Mouse (Mus musculus): ENCODE results near the gene Zc3h10.
"Not testable (repeated sequence)": the region's sequence is repeated elsewhere in the genome, so short reads cannot be mapped to it uniquely, and the experiment has no call there.

Gene Zc3h10

DNA sequence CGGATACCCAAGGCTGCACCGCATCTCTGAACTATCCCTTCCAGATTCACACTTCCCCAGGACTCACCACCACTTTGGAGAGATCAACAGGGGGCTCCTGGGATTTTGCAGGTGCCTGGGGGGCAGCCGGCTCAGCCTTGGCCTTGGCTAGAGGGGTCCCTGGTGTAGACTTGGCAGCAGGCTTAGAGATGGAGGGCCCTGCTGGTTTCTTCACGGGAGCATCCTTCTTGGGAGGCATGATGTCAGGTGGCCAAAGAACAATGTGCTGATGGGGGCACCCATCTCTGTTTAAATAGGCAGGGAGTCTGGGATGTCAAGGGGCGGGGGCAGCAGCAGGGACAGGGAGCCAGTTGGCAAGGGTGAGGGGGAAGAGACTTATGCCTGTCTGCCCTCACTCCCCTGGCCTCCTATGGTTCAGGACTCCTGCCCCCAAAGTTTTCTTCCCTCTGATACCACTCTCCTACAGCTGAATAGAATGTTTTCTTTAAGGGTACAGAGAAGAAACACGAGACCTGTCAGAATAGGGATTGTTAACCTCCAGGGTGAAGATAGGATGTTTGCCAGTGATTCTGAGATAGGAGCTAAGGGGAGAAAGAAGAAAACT, 50.3 kb downstream of the Zc3h10 start:
- no peak for DNase-seq (ENCODE audit: low read depth, low spot score)

- DNase-seq (ENCODE audit: low read depth, low spot score): no peak
Observed at GRCm38 (mm10) chr10:128496509-128497077, 51.0 kb downstream of the Zc3h10 start.

DNA sequence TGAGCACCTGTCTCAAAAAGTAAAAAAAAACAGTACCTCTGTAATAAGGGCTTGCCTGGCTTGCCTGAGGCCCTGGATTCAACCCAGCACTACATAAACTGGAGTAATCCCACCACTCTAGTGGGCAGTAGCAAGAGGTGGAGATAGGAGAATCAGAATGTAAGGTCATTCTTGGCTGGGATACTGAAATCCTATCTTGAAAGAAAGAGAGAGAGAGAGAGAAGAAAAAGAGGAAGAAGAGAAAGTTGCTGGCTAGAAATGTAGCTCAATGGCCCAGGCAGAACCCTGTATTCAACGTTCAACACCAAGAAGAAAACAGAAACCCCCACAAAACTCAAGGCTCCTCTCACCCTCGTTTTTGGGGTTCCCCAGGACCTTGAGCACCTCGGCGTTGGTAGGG, 51.7 kb downstream of the Zc3h10 start:
- no peak for DNase-seq (ENCODE audit: low read depth, low spot score)

- no peak for DNase-seq (ENCODE audit: low read depth, low spot score)
Observed at GRCm38 (mm10) chr10:128495270-128495669, 52.3 kb downstream of the Zc3h10 start.

DNA sequence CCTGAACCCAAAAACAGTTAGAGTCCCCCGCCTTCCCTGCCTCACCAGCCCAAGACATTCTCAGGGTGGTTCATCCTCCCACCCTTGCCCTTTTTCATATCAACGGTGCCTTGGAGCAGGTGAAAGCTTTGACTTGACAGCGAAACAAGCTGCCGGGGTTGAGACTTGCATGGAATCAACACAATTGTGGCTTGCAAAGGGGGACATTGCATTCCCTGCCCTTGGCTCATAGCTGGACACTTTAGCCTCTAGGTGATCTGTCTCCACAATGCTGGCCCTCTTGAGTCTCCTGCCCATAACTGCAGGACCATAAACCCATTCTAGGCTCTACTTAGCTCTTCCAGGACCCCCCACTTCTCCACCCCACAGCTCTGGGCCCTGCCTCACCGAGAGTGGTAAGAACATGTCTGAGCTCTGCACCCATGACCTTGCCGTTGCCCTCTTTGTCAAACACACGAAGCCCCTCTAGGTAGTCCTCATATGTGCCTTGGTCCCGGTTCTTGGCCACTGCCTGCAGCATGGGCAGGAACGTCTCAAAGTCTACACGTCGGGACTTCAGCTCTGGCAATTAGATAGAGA, 52.8 kb downstream of the Zc3h10 start:
- no peak for DNase-seq (ENCODE audit: low read depth, low spot score)

GRCm38 (mm10) chr10:128493695-128494666, 53.6 kb downstream of the Zc3h10 start, which contains the start of gene Myl6:
Myl6 (minus strand) TSS chr10:128494145.
- peak; percentile 99 for DNase-seq (ENCODE audit: low read depth, low spot score)

DNA sequence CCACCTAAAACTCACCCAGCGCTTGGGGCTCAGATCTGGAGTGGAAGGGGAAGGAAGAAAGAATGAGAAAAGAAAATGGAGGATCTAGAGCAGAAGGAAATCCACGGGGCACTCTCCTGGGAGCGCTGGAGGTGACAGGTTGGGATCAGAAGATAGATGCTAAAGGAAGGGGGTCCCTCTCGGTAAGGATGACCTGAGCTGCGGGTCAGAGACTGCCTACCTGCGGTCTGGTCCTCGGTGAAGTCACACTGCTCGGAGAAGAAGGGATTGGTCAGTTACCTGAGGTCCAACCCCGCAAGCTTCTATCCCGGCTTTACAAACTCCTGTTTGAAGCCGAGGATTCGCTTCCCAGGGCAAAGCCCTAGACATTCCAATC, 54.3 kb downstream of the Zc3h10 start:
- no peak for DNase-seq (ENCODE audit: low read depth, low spot score)

DNA sequence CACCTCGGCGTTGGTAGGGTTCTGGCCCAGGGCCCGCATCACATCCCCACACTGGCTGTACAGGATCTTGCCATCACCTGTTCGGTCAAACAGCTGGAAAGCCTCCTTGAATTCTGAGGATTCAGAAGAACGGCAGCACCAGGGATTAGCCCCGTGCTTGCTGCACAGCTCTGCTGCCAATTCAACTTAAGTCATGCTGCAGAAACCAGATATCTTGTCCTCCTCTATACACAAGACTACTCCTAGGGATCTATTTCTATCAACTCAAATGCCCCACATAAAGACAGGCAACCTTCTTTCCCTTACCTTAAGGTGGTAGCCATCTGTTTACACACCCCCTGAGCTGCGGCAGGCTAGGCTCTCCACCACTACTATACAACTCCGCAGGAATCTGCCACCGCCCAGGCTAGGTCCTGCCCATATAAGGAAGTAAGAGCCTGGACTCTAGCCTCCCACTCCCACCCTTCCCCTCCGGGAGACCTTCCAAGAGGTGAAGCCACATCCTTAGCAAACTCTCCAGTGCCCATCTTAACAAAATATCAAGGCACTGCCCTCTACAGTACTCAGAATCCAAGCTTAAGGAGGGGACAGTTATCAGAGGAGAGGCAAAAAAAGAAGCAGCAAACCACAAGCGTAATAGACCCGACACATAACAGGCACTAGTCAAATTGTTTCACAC, 54.8 kb downstream of the Zc3h10 start:
- DNase-seq (ENCODE audit: low read depth, low spot score): peak; percentile 31

- DNase-seq (ENCODE audit: low read depth, low spot score): not testable (repeated sequence)
Observed at GRCm38 (mm10) chr10:128492051-128492450, 55.5 kb downstream of the Zc3h10 start.

All from embryo, embryonic 11.5 days (tissue).